9 mouse cellular contexts compared by ENCODE assay signal in the genomic region with DNA sequence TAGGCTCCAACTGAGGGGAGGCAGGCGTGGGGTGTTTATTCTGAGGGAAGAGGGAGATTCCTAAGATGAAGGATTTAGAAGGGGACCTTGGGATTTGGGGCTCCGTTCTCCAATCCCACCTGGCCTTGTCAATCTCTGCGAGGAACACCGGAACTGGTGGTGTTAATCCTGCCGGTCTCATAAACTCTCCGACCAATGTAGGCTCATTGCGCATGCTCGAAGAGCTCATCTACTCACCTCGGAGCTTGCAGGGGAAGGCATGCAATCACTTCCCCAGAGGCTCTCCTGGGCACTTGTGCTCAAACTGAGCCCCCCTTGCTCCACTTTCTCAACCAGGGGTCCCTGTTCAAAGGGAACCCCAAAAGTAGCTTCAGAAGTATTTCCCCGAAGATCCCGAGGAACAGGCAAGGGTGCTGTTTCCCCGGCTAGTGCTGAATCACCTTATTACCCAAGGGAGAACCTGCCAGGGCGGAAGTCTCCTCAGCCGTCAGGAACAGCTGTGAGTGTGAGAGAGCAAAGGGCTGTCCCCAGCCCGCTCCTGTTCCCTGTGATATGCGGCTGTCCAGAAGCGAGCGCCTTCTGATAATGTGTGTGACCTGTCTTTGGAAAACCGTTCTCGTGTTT. TPM values are rescaled to one million over a fixed set of nuclear protein-coding genes. Genes with fewer than 3 reads are reported as not detected.
DNase-seq lines count a peak whose midpoint lies in the region; ATAC-seq and TF ChIP-seq lines count a peak whose summit lies in the region.
"Had no signal": no experiment of that assay in that cellular context is flagged by ENCODE, and none has a peak within 500 bp of the region (broad histone marks: within the 10 kb centered on the region; RNA-seq: fewer than 3 reads in every experiment).

No protein-coding gene starts in this region.

- no peaks in the 10 kb centered on the region for H3K4me1 ChIP-seq in midbrain, postnatal 0 days (ENCODE audit: insufficient read depth, low read length)

- TF ChIP-seq CTCF in midbrain, postnatal 0 days (IDR thresholded peaks at IDR 0.05): no peak

- 0 out of 2 replicates have a peak overlapping the region, but pooled peaks have one; percentile 44 for H3K4me2 ChIP-seq in midbrain, postnatal 0 days (ENCODE audit: low read depth, low read length, poor library complexity, severe bottlenecking)

- no peak overlapping the region for H3K4me3 ChIP-seq in midbrain, postnatal 0 days (ENCODE audit: low read depth, low read length)

- intact Hi-C loops in heart, postnatal 25 days (cut with DNase I): no loop called here

- peak; percentile 56 to 65 for DNase-seq in heart, adult 18-20 months
- DNase-seq in heart, postnatal 25 days (ENCODE audit: low spot score): no peak
- peak; percentile 70 for DNase-seq in R1 (ENCODE audit: low read depth, low spot score)
- peak; percentile 18 for DNase-seq in induced T-regulatory cell, adult 2 months (ENCODE audit: low read depth)
- DNase-seq in midbrain, postnatal 0 days (ENCODE audit: low spot score): no peak
- DNase-seq in ovary, postnatal 14 days (ENCODE audit: low spot score): no peak
- no peak for DNase-seq in adrenal gland, postnatal 25 days
- no peak for DNase-seq in urinary bladder, adult 18-20 months (ENCODE audit: low spot score in 2 of 2)
- DNase-seq: cerebellum, adult 2 months had no signal

- no peak for ATAC-seq in midbrain, postnatal 0 days (ENCODE audit: low FRiP score)

- no peak overlapping the region for H3K9ac ChIP-seq in midbrain, postnatal 0 days (replicated peaks; ENCODE audit: low read length, poor library complexity, severe bottlenecking)

- no peaks in the 10 kb centered on the region for H3K9me3 ChIP-seq in midbrain, postnatal 0 days (ENCODE audit: low read length)

- H3K27ac ChIP-seq in midbrain, postnatal 0 days (ENCODE audit: low read depth, low read length): no peak overlapping the region

- 69% methylated on average over 20 of the region's 20 CpGs for WGBS in midbrain, postnatal 0 days

- no peaks in the 10 kb centered on the region for H3K36me3 ChIP-seq in midbrain, postnatal 0 days (ENCODE audit: insufficient read depth, low read length)

- peaks cover 6% of the 10 kb centered on the region; the same call in 1 of the 2 replicates for H3K27me3 ChIP-seq in midbrain, postnatal 0 days (ENCODE audit: insufficient read depth, low read length)

RNA-seq across cellular contexts. Expression of a gene that starts 5.6 kb away (rescaled TPM):
- total RNA-seq in heart, adult 18-20 months (2021): 10 to 100 TPM; 35.0 to 36.2 TPM
- 10 to 100 TPM; 65.5 to 72.7 TPM for total RNA-seq in heart, postnatal 25 days (2021)
- 6.9 and 8.2 TPM in 2 replicates for total RNA-seq in midbrain, postnatal 0 days (2014; rRNA removed)
- 0.82 and 1.1 TPM in 2 replicates for polyA plus RNA-seq in midbrain, postnatal 0 days (2015; fragmentation: Nextera tagmentation; extraction: Ambion mirVana)
- 70.2 and 81.0 TPM in 2 replicates for total RNA-seq in adrenal gland, postnatal 25 days (2021)

Comparison
In these comparisons a context has a peak if more than half of its experiments do, and no peak if none do; other contexts are left out.
1. DNase-seq: peak in heart, adult 18-20 months (2 of 2), R1 (single experiment) and induced T-regulatory cell, adult 2 months (single experiment); none in heart, postnatal 25 days (single experiment), midbrain, postnatal 0 days (single experiment), ovary, postnatal 14 days (single experiment), adrenal gland, postnatal 25 days (single experiment) and urinary bladder, adult 18-20 months (0 of 2).